ENCODE assay signal across 10 mouse cellular contexts in the genomic region with DNA sequence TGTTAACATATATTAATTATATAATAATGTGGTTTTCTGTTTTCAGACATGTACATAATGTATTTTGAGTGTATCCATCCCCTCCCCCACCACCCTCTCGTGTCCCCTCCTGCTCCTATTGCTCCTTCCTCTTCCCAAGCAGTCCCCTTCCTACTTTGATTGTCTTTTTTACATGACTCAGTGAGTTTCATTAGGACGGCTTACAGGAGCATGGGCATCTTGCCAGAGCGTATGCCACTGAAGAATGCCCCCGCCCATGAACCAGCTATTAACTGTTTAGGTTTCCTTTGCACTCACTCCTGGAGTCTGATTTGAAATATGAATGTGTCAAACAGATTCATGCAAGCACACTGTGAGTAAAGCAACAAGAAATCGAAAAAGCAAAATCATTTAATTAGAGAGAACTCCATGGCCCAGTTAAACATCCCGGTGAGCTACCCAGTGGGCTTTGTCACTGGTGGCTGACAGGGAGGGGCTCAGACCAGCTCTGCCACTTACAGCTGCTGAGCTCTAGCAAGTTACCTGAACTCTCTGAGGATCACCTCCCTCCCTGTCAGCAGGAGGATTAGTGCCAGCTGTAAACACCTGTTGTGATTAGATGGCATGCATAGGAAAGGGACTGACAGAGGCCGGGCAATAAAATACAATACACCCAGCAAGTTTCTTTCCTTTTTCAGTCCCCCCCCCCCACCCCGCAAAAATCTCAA. TPM values are rescaled to one million over a fixed set of nuclear protein-coding genes. Genes with fewer than 3 reads are reported as not detected.
DNase-seq lines count a peak whose midpoint lies in the region; ATAC-seq and TF ChIP-seq lines count a peak whose summit lies in the region.
"Had no signal": no experiment of that assay in that cellular context is flagged by ENCODE, and none has a peak within 500 bp of the region (broad histone marks: within the 10 kb centered on the region; RNA-seq: fewer than 3 reads in every experiment).

No protein-coding gene starts in this region.

- TF ChIP-seq POLR2A in kidney, adult 2 months (IDR thresholded peaks at IDR 0.05; ENCODE audit: low read depth, low read length), result no peak
- TF ChIP-seq POLR2A in brain, embryonic 14.5 days (IDR thresholded peaks at IDR 0.05; ENCODE audit: borderline replicate concordance, extremely low read depth, insufficient read depth, insufficient read length, poor library complexity, severe bottlenecking), result no peak
- no peak for TF ChIP-seq POLR2A in thymus, adult 2 months (IDR thresholded peaks at IDR 0.05; ENCODE audit: control insufficient read depth, extremely low read depth, insufficient read depth, low read length, poor library complexity)

- no peaks in the 10 kb centered on the region for H3K27me3 ChIP-seq in kidney, postnatal 0 days (ENCODE audit: insufficient read depth, low read length)
- no peaks in the 10 kb centered on the region for H3K27me3 ChIP-seq in kidney, adult 2 months (replicated peaks; ENCODE audit: control insufficient read depth, insufficient read depth, low read length)
- no peaks in the 10 kb centered on the region; the same call in 1 of the 2 replicates for H3K27me3 ChIP-seq in forebrain, postnatal 0 days (ENCODE audit: insufficient read depth, low read length)
- H3K27me3 ChIP-seq in midbrain, embryonic 13.5 days, result no peaks in the 10 kb centered on the region
- H3K27me3 ChIP-seq in thymus, adult 2 months (ENCODE audit: control insufficient read depth, insufficient read depth, low read length), result no peaks in the 10 kb centered on the region

- ATAC-seq in kidney, postnatal 0 days (replicated peaks; ENCODE audit: low FRiP score, low read depth), result no peak
- ATAC-seq in forebrain, postnatal 0 days, result peak; percentile 29; the same call in 1 of the 2 replicates
- ATAC-seq in midbrain, embryonic 13.5 days, result peak; percentile 67

- peak; percentile 56 for DNase-seq in kidney, postnatal 0 days (ENCODE audit: low spot score)
- no peak for DNase-seq in kidney, adult 2 months
- DNase-seq in brain, embryonic 14.5 days (ENCODE audit: low read depth), result peak; percentile 90
- no peak for DNase-seq in forebrain, postnatal 0 days
- DNase-seq in right cerebral cortex, adult 2 months (ENCODE audit: low spot score in 2 of 2), result no peak
- DNase-seq in T-cell, adult 2 months (ENCODE audit: low spot score), result no peak
- DNase-seq in thymus, adult 2 months, result no peak

- no peaks in the 10 kb centered on the region for H3K9me3 ChIP-seq in kidney, postnatal 0 days (replicated peaks; ENCODE audit: low read length)
- no peaks in the 10 kb centered on the region for H3K9me3 ChIP-seq in forebrain, postnatal 0 days (ENCODE audit: low read length)
- no peaks in the 10 kb centered on the region for H3K9me3 ChIP-seq in midbrain, embryonic 13.5 days

- H3K36me3 ChIP-seq in kidney, postnatal 0 days (ENCODE audit: insufficient read depth, low read length), result no peaks in the 10 kb centered on the region
- H3K36me3 ChIP-seq in kidney, adult 2 months (ENCODE audit: control insufficient read depth, insufficient read depth, low read length), result no peaks in the 10 kb centered on the region
- H3K36me3 ChIP-seq in forebrain, postnatal 0 days (ENCODE audit: insufficient read depth), result no peaks in the 10 kb centered on the region
- no peaks in the 10 kb centered on the region for H3K36me3 ChIP-seq in midbrain, embryonic 13.5 days
- H3K36me3 ChIP-seq in thymus, adult 2 months (ENCODE audit: control insufficient read depth, insufficient read depth, low read length), result no peaks in the 10 kb centered on the region

- H3K4me2 ChIP-seq in kidney, postnatal 0 days (ENCODE audit: low read length), result no peak overlapping the region
- H3K4me2 ChIP-seq in forebrain, postnatal 0 days (ENCODE audit: low read depth), result no peak overlapping the region
- H3K4me2 ChIP-seq in midbrain, embryonic 13.5 days (replicated peaks), result no peak overlapping the region

- no peak overlapping the region for H3K9ac ChIP-seq in kidney, postnatal 0 days (ENCODE audit: low read depth, low read length)
- no peak overlapping the region for H3K9ac ChIP-seq in forebrain, postnatal 0 days
- no peak overlapping the region for H3K9ac ChIP-seq in midbrain, embryonic 13.5 days (replicated peaks)

- WGBS in kidney, postnatal 0 days, result 25% methylated on average over 8 of the region's 8 CpGs
- 26% methylated on average over 8 of the region's 8 CpGs for WGBS in kidney, adult 2 months
- WGBS in forebrain, postnatal 0 days, result 27% methylated on average over 8 of the region's 8 CpGs
- 48% methylated on average over 8 of the region's 8 CpGs for WGBS in midbrain, embryonic 13.5 days
- 47% methylated on average over 8 of the region's 8 CpGs for WGBS in thymus, adult 2 months

- TF ChIP-seq CTCF in kidney, postnatal 0 days (IDR thresholded peaks at IDR 0.05; ENCODE audit: low read depth), result no peak
- no peak for TF ChIP-seq CTCF in kidney, adult 2 months (conservative IDR thresholded peaks at IDR 0.05; ENCODE audit: insufficient read depth, insufficient read length, low read depth, low read length)
- TF ChIP-seq CTCF in brain, embryonic 14.5 days (IDR thresholded peaks at IDR 0.05; ENCODE audit: borderline replicate concordance, extremely low read depth, insufficient read depth, insufficient read length), result no peak
- TF ChIP-seq CTCF in forebrain, postnatal 0 days (IDR thresholded peaks at IDR 0.05; ENCODE audit: low read depth), result no peak
- no peak for TF ChIP-seq CTCF in thymus, adult 2 months (IDR thresholded peaks at IDR 0.05; ENCODE audit: borderline replicate concordance, control insufficient read depth, extremely low read depth, insufficient read depth, low read length, poor library complexity)

- H3K4me1 ChIP-seq in kidney, postnatal 0 days (replicated peaks; ENCODE audit: insufficient read depth, low read length), result no peaks in the 10 kb centered on the region
- H3K4me1 ChIP-seq in kidney, adult 2 months (ENCODE audit: control insufficient read depth, insufficient read depth, low read length), result no peaks in the 10 kb centered on the region
- H3K4me1 ChIP-seq in forebrain, postnatal 0 days (ENCODE audit: insufficient read depth), result no peaks in the 10 kb centered on the region
- H3K4me1 ChIP-seq in midbrain, embryonic 13.5 days (replicated peaks), result 0 out of 2 replicates have a peak, but pooled peaks cover 5% of the 10 kb centered on the region
- H3K4me1 ChIP-seq in thymus, adult 2 months (replicated peaks; ENCODE audit: control insufficient read depth, insufficient read depth, low read length), result no peaks in the 10 kb centered on the region

- H3K4me3 ChIP-seq in kidney, postnatal 0 days (replicated peaks; ENCODE audit: low read depth, low read length), result no peak overlapping the region
- no peak overlapping the region for H3K4me3 ChIP-seq in kidney, adult 2 months (ENCODE audit: insufficient read depth, low read depth, low read length)
- no peak overlapping the region for H3K4me3 ChIP-seq in forebrain, postnatal 0 days (ENCODE audit: low read depth, low read length)
- no peak overlapping the region for H3K4me3 ChIP-seq in midbrain, embryonic 13.5 days (replicated peaks)
- H3K4me3 ChIP-seq in thymus, adult 2 months (ENCODE audit: control insufficient read depth, insufficient read depth, low read length), result no peak overlapping the region
- H3K4me3 ChIP-seq: left cerebral cortex, adult 2 months had no signal

- no peak overlapping the region for H3K27ac ChIP-seq in kidney, postnatal 0 days
- H3K27ac ChIP-seq in kidney, adult 2 months (ENCODE audit: insufficient read depth, low read depth, low read length), result no peak overlapping the region
- H3K27ac ChIP-seq in forebrain, postnatal 0 days (ENCODE audit: low read depth, low read length), result no peak overlapping the region
- H3K27ac ChIP-seq in midbrain, embryonic 13.5 days, result no peak overlapping the region
- no peak overlapping the region for H3K27ac ChIP-seq in thymus, adult 2 months (ENCODE audit: control insufficient read depth, insufficient read depth, low read length)
- H3K27ac ChIP-seq: left cerebral cortex, adult 2 months had no signal

RNA-seq across cellular contexts. Expression of gene Olfml1, which starts 50.4 kb away (rescaled TPM):
- polyA plus RNA-seq in kidney, postnatal 0 days (2015; fragmentation: Nextera tagmentation; extraction: Ambion mirVana), result 24.5 and 24.9 TPM in 2 replicates
- polyA plus RNA-seq in kidney, adult 2 months (2012; rRNA removed), result 13.2 and 14.0 TPM in 2 replicates
- polyA plus RNA-seq in brain, embryonic 14.5 days (2012; rRNA removed), result 2.0 and 2.3 TPM in 2 replicates
- 2.0 and 3.1 TPM in 2 replicates for total RNA-seq in forebrain, postnatal 0 days (2014; rRNA removed)
- 5.6 and 6.3 TPM in 2 replicates for polyA plus RNA-seq in forebrain, postnatal 0 days (2015; fragmentation: Nextera tagmentation; extraction: Ambion mirVana)
- polyA plus RNA-seq in midbrain, embryonic 13.5 days (2015; fragmentation: Nextera tagmentation; extraction: Ambion mirVana), result 2.4 and 2.5 TPM in 2 replicates
- 2.7 and 4.2 TPM in 2 replicates for polyA plus RNA-seq in thymus, adult 2 months (2012; rRNA removed)
- total RNA-seq: monocyte, adult 5-6 weeks had no signal

Comparison
In these comparisons a context has a peak if more than half of its experiments do, and no peak if none do; other contexts are left out.
1. DNase-seq: peak in kidney, postnatal 0 days (single experiment) and brain, embryonic 14.5 days (single experiment); none in kidney, adult 2 months (single experiment), forebrain, postnatal 0 days (single experiment), right cerebral cortex, adult 2 months (0 of 2), T-cell, adult 2 months (single experiment) and thymus, adult 2 months (single experiment).